Mouse (Mus musculus): Measurements from ENCODE around the gene Chst15.

Gene Chst15

DNA sequence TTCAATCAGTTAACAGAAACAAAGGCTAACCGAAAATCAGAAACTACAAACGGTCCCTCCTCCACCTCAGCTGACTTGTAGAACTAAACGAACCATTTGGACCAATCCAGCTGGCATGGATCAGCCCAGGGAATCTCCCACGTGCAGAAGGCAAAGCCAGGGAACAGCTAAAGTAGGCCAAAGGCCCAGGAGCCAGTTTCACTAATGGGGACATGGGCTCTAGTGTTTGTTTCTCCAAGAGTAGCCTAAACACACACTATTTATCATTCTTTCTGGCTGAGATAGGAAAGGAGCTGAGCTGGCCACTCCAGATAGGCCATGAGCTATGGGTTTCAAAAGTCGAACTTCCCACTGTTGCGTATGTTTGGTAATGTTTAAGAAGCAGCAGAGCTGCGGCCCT lies 58.2 kb downstream of the Chst15 start:
- DNase-seq = peak; percentile 60

DNA sequence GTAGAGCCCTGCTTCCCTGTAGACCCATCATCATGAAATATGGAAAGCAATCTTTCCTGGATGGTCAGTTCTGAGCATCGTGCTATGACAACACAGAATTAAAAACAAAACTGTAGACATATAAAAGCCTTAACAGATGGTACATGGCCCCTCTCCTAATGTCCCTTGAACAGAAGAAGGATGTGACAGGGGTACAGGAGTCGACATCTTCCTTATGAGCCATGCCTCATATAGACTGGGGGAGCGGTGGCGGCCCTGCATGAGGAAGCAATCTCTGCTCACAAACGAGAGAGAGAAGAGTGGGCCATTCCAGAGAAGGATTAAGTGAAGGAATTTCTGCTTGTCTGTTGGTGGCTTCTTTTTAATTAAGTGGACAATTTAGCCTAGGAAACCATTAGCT lies 58.8 kb downstream of the Chst15 start:
- no peak for DNase-seq

DNA sequence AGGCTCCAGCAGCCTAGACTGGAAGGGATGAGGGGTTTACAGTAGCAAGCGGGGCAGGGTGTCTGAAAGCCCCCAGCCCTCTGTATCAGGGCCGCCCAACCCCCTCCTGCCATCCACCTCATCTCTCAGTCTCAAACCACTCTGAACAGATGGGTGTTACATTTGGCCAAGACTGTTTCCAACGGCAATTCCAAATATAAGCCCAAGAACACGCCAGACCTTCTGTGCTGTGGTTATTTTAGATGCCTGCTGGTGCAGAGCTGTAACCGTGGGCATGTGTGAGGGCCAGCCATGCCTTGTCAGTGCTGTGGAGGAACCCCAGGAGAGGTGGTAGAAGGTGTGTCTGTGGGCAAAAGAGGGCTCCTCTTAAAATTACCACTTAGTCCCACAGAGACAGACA lies 63.5 kb downstream of the Chst15 start:
- DNase-seq = peak; percentile 90

DNA sequence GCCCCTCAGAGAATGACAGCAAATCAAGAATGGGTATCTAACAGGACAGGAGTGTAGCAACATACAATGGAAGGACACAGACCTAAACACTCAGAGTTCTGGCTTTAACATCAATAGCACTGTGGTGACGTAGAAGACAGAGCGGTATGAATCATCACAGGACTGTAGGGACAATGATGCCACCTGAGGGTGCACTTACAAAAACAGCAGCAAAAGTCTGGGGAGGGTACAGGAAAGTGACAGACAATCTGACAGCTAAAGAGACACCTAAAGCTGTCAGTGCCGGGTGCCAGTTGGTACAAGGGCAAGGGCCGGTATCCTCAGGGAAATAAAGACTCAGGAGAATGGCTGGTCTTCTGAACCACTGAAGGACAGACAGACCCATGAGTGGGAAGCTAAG lies 64.0 kb downstream of the Chst15 start:
- peak; percentile 61 for DNase-seq

DNA sequence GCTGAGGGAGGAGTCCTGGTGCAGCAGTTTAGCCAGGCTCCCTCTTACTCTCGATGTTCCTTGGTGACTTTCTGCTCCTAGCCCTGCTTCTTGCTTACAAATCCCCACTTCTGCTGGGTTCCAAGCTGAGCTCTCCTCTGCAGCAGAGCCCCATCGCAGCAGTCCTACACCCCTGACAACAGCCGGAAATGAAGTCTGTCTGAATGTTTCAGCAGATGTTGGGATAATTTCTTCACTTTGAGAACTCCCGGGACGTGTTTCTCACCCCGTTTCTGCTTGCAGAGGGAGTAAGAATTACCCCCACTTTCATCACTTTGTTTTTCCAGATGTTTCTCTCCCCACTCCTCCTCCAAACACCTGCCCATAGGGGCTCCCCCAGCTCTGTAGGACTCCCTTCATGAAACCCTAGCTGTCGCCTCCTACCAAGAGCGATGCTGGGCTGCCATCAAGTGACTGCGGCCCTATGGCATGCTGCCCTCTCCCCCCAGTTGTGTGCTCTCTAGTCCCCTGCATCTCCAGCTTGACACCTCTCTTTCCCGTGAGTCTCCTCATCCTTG lies 67.4 kb downstream of the Chst15 start:
- DNase-seq = no peak

DNA sequence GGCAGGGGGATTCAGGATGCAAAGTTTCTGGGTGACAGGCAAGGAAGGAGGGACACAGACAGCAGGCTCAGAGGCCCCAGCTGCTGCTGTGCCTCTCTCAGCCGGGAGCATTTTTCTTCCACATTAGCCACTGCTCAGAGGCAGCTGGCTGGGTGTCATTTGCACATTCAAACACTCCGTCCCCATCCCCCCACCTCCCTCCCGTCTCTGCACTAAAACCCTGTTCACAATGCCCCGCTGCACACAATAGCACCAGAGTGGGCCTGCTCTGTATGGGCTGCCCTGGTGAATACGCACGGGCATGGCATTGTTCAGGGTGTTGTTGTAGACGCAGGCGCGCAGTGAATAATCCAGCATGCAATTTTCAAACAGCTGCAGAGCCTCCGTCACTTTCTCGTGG lies 69.5 kb downstream of the Chst15 start:
- no peak for DNase-seq

DNA sequence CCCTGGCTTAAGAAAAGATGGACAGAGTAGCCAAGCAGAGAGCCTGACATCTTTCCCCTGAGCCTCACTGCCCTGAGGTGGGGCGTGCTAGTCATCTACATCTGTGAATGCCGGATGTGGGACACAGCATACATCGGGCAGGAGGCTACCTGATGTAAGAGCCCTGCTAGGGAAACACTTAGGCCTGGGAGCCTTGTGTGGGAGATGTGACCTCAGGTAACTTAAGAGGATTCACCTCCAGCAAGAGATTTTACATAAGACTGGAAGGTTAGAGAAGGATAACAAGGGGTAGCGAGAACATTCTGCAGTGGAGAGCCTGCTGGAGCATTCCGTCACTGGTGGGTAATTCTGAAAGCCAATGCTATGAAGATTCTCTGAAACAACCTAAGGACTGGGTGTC lies 69.9 kb downstream of the Chst15 start:
- DNase-seq = no peak

DNA sequence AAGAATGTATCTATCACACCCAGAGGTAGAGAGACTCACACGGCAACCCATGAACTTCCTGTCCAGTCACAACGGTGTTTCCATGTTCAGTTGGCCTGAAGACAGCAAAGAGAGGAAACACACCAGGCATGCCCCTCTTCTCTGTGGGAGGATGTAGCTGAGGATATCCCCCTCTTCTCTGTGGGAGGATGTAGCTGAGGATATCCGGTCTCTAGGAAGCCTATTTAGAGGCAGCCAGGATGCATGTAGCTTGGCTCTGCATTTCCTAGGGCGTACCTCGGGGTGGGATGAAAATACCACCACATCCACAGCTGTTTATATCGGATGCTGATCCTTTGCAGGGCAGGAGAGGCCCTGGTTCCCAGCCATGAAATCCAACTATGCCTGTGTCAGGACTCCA lies 71.3 kb downstream of the Chst15 start:
- no peak for DNase-seq

DNA sequence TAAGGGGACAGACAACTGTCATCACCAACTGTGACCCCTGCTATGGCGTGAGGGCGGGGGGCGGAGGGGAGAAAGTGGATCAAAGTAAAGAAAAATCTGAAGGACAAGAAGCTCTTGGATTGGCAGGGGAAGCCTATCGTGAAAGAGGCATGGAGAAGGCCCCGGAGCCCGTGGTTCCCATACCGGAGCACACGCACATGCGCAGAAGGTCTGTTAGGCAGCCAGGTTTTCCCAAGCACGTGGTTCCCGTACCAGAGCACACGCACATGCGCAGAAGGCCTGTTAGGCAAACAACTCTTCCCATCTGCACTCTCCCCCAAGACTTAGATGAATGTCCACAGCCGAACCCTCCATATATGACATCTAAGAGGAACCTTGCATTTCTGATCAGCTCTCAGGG lies 72.4 kb downstream of the Chst15 start:
- no peak for DNase-seq

DNA sequence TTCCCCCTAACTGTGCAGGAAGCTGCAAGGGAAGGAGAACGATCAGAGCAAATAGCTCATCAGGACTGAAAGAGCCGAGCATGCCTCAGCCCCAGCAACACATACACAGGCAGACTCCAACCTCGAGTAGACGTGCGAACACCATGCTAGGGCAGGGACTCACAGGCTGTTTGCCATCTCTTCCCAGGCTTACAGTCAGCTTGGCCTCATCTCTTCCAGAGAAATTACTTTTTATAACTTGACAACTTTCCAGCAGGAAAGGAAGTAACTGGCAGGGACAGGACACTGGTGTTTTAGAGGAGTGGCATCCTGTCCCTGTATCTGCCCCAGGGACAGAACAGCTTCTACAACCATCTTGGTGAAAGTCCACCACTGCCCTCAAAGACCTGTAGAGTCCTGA lies 73.8 kb downstream of the Chst15 start:
- DNase-seq = no peak

DNA sequence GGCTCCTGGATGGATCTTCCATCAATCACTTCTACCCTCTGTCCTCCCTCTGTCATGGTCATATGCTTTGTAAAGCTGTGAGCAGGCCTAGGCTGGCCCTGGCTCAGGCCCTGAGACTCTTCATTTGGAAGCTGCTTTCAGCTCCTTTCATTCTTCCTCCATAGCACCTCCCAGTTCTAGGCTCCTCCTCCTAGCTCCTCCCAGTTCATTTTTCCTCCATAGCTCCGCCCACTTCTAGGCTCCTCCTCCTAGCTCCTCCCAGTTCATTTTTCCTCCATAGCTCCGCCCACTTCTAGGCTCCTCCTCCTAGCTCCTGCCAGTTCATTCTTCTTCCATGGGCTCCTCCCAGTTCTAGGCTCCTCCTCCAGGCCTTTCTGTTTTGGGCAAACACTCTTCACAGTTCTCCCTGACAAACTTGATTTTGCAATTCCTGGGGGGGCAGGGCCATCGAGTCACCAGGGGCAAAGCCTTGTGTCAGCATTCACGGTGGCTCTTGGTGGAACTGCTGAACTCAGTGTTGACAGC lies 74.3 kb downstream of the Chst15 start:
- DNase-seq = no peak

DNA sequence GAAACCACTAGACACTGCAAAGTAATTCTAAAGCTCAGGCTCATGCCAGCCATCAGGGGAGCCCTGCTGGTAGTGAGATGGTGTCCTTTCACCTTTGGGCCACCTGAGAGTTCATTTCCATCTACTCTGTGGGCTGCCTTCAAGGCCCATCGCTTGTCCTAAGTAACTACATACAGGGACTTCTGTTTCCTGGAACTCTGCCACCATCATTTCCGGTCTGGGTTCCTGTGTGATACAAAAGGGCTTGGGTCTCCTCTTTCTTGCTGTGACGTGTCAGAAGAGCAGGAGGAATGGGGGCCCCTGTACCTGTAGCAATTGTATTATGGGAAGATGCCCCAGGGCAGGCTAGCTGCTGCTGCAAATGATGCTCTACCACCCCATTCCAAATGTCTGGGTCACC lies 78.1 kb downstream of the Chst15 start:
- DNase-seq = no peak

DNA sequence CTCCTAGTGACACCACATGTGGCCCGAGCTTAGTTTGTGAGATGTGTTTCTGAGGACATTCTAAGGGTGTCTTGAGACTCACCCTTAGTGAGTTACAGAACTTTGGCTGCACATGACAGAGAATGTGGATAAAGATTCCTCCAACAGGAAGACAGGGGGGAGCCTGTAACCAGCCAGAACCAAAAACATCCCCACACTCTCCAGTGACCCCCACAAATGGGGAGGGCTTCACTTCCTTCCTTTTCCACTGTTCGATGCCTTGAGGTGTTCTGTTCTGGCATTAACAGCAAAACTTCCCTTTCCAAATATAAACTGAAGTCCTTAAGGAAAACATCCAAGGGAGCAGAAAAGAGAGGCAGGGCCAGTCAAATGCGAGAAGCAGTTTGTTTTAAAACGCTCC lies 79.8 kb downstream of the Chst15 start:
- no peak for DNase-seq

DNA sequence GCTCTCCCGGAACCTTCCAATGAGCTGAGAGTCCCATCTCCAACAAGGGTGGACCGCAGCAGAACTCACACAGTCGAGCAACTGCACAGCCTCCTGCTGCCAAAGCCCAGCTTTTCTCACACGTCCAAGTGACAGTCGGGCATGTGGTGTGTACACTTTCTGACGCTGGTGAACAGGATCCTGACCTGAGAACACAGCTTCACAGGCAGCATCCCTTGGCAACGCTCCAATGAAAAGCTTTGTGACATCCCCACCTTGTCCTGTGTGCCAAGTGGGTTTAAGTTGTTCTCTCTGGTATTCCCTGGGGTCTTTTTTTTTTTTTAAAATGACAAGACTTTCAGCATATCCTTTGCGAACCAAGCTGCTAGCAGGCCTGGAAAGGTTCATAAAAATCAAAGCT lies 80.2 kb downstream of the Chst15 start:
- no peak for DNase-seq

DNA sequence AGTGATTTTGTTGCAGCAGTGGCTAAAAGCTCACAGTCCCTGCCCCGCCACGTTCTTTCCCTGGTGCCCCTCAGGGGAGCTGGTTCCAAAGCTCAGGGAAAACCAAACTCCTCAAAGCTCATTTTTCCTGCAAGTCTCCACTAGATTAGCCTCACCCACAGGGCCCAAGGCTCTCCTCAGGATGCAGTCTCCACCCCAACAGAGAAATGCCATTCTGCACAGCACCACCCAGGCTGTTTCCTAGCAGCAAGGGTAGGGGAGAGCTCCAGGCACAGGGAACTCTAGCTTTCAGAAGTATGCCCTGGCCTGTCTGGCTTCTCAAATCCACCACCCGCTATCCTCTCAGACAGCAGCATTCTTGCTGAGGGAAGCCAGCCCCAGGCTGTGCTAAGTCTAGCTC lies 82.8 kb downstream of the Chst15 start:
- DNase-seq = no peak

DNA sequence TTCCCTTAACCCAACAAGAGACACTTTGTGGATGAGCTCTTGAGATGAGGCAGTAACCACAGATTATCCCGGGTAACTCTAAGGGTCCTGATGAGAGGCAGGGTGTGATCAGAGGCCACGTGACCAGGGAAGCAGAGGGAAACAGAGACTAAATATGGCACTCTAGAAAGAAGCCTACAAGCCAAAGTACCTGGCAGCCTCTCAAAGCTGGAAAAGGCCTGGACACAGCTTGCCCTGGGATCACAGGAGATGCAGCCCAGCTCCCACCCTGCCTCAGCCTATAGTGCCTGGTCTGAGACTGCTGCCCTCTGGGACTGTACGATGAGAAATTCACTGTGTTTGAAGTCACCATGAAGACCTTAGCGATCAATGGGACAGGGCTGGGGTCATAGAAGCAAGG lies 83.3 kb downstream of the Chst15 start:
- DNase-seq = no peak

DNA sequence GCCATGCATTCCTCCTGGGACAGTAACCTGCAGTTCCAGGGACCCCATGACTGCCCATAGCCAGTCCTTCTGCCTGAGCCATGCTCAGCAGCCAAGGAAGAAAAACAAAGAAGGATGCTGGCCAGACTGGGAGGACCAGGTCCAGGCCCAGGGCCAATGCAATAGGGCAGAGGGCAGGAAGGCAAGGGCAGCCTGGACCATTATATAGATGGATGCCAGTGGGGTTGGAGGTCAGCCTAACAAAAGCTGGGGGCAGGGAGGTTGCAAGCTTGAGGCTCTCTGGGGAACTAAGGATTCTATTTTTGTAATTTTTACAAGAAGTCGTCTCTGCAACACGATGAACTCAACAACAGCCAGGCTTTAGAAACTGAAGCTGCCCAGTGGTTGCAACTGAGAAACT lies 84.1 kb downstream of the Chst15 start:
- no peak for DNase-seq

DNA sequence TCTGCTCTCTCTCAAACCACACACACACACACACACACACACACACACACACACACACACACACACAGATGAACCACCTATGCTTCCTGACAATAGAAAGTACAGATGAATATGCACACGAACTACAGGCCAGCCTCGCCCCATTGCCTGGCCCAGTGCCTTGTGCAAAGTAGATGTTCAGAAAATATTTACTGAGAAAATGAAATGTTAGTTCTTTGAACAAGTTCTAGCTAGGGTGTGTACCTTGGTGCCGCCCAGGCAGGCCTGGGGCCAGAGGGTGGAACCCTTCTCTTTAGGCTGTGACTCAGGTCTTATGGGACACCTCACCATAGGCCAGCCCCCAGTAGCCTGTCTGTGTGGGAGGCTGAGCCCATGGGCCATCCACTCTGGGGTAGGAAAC lies 85.6 kb downstream of the Chst15 start:
- DNase-seq = peak; percentile 23

DNA sequence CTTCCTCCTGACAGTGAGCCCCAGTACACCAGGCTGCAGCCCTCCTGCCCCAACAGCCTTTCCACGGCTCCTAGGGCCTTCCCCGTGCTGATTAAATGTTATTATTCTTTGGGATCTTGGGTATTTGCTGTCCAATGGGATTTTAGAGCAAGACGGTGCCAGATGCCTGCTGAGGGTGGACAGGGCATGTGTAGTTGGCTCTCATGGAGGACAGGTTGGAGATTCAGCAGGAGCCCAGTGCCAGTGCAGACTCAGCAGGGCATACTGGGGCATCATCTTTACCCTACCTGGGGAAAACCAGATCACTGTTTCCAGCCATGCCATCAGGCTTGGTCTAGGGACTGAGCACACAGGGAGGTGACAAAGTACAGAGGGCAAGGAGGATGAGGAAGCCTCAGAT lies 86.1 kb downstream of the Chst15 start:
- peak; percentile 86 for DNase-seq

DNA sequence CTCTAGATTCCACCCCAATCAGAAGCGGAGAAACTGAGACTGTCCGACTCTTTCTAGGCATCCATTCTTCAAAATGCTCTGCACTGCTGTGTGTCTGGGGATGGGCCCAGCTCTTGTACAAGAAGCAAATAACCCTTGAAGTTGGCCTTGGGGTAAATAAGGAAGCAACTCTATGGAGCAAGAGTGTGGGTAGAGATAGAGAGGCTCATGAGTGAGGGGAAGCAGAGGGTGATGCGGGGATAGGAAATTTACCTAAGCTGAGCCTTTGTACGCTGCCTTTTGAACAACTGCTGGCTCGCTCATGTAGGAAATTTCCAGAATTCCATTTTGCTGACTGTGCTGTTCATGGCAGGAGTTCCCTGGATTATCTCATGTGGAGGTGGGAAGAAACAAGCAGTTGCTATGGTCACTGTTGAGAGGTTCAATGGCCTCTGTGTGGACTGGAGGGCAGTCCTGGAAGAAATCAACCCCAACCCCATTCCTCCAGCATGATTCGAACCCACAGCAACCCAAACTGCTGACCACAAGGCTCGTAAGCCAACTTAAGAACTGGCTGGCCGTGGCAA lies 89.9 kb downstream of the Chst15 start:
- no peak for DNase-seq

DNA sequence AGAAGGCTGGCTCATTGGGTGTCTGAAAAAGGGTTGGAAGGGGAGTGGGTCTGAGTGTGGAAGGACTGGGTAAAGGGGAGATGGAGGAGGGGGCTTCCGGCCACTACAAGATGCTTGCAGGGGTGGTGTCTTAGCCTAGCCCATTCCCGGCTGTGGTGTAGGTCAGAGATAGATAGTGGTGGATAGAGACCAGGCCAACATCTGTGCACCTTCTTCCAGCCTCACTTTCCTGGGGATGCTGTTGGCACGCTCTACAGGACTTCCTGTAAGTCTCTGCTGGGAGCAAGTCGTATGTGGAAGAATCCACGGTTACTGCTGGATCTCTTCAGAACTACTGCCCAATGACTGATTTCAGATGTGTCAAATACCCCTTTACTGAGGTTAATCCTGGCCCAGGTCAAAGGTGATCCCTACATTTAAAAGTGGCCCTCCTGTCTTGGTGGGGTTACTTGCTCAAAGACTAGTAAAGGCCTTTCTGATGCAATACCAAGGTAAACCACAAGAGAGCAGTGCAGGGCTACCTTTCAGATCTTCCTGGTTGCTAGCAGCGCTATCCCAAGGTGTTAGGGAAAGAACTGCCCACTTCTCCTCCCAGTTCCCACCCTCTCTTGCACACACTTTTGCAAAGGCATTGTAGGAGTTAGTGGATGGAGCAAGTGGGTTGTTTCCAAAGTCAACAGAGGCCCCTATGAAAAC lies 90.5 kb downstream of the Chst15 start:
- peak; percentile 94 for DNase-seq

DNA sequence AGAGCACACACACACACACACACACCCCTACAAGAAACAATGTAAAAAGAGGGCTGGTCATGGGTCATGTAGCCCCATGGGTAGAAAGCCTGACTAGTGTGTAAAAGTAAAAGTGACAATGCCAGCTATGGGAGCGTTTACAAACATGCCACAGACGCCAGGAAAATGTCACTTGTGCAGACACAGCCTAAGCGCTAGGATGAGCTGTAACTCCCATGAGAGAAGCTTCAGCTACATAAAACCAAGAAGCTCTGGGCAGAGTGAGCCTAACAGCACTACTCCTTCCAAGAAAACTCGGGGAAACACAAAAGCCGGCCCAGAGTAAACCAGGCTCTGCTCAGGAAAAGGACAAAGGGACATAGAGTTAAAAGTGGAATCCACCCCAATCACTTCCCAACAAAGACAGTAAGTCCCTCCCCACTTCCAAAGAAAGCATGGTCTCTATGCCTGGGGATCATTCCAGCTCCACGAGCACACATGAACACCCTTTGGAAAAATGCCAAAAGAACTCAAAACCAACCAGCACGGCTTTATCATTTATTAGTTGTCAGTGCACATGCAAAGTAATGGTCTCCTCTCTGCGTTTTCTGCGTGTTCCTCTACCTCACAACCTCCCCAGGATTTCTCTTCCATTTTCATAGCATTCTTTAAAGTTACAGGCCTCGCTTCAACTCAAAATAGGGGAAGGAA lies 93.4 kb downstream of the Chst15 start:
- DNase-seq = no peak

DNA sequence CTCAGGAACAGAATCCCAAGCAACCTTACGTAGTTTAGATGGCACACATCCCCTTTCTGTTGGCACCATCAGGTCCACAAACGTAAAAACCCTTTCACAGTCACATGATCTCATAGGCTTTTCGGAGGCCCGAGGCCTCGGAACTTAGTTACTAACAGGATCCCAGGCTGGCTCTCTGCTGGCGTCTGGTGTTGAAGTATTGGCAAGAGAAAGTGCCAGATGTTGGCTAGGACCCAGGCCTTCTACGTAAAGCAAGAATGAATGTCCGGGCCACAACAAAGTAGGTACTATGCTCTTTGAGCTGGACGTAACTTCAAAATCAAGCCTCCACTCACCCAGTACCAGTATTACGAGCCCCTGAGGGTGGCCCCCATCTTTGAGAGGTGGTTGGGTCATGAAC lies 103.0 kb downstream of the Chst15 start:
- peak; percentile 27 for DNase-seq

DNA sequence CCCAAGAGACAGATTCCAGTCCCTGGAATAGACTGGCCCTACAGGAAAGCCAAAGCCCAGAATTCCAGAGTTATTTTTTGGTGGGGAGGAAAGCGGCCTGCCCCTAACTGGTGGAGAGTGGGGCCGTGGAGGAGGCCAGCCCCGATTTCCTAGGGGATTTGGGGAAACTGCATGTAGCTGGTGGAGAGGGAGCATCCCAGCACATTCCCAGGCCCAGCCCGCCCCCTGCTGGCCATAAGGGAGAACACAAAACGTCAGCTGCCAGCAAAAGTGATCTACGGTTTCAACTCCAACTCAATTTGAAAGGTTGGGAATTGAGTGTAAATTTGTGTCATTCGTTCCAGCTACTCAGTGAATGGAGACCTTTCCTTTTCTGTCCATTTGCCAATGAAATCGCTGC lies 103.6 kb downstream of the Chst15 start:
- DNase-seq = peak; percentile 82
